16 mouse cellular contexts compared by ENCODE assay signal in genomic region chr1:77444648-77445047, GRCm38 (mm10).
DNase-seq lines count a peak whose midpoint lies in the region; ATAC-seq lines count a peak whose summit lies in the region.
"Had no signal": no experiment of that assay in that cellular context is flagged by ENCODE, and none has a peak within 500 bp of the region (broad histone marks: within the 10 kb centered on the region; RNA-seq: fewer than 3 reads in every experiment).

No protein-coding gene starts in this region.

- WGBS in hindbrain, embryonic 15.5 days: 50% methylated on average over 9 of the region's 9 CpGs
- WGBS in hindbrain, embryonic 10.5 days: 85% methylated on average over 9 of the region's 9 CpGs
- 88% methylated on average over 9 of the region's 9 CpGs for WGBS in kidney, embryonic 16.5 days

- no peak overlapping the region for H3K4me3 ChIP-seq in hindbrain, embryonic 15.5 days
- H3K4me3 ChIP-seq in hindbrain, embryonic 10.5 days: no peak overlapping the region
- H3K4me3 ChIP-seq in kidney, embryonic 16.5 days (ENCODE audit: low read length): no peak overlapping the region
- H3K4me3 ChIP-seq: erythroblast, embryonic 14.5 days; heart, embryonic 12.5 days; liver, embryonic 15.5 days had no signal

- no peaks in the 10 kb centered on the region for H3K27me3 ChIP-seq in hindbrain, embryonic 15.5 days
- H3K27me3 ChIP-seq in hindbrain, embryonic 10.5 days (ENCODE audit: insufficient read depth, poor library complexity, severe bottlenecking): 0 out of 2 replicates have a peak, but pooled peaks cover 3% of the 10 kb centered on the region
- H3K27me3 ChIP-seq in kidney, embryonic 16.5 days (ENCODE audit: insufficient read depth, low read length): no peaks in the 10 kb centered on the region
- H3K27me3 ChIP-seq: heart, embryonic 12.5 days; liver, embryonic 15.5 days had no signal

- H3K9me3 ChIP-seq in hindbrain, embryonic 15.5 days: no peaks in the 10 kb centered on the region
- H3K9me3 ChIP-seq in hindbrain, embryonic 10.5 days: no peaks in the 10 kb centered on the region
- H3K9me3 ChIP-seq in kidney, embryonic 16.5 days (ENCODE audit: low read length): no peaks in the 10 kb centered on the region
- H3K9me3 ChIP-seq: heart, embryonic 12.5 days; liver, embryonic 15.5 days had no signal

- DNase-seq in cerebellum, postnatal 10 days: peak; percentile 17 to 25
- DNase-seq in cerebellum, adult 9-11 months: no peak
- no peak for DNase-seq in hindbrain, embryonic 10.5 days (ENCODE audit: low spot score)
- peak; percentile 21 for DNase-seq in urinary bladder, adult 2 months (ENCODE audit: low spot score)
- no peak for DNase-seq in urinary bladder, adult 18-20 months (ENCODE audit: low spot score in 2 of 2)
- DNase-seq in gastrocnemius, postnatal 10 days: no peak
- DNase-seq: gastrocnemius, postnatal 36 days; kidney, postnatal 10 days; retina, postnatal 1 day had no signal

- peak overlapping the region; percentile 40; the same call in 1 of the 2 replicates for H3K27ac ChIP-seq in hindbrain, embryonic 15.5 days (replicated peaks)
- H3K27ac ChIP-seq in hindbrain, embryonic 10.5 days: no peak overlapping the region
- no peak overlapping the region for H3K27ac ChIP-seq in kidney, embryonic 16.5 days (ENCODE audit: low read length)
- H3K27ac ChIP-seq: liver, embryonic 15.5 days had no signal

- H3K4me2 ChIP-seq in hindbrain, embryonic 15.5 days: no peak overlapping the region
- H3K4me2 ChIP-seq in kidney, embryonic 16.5 days (replicated peaks; ENCODE audit: low read depth, low read length): no peak overlapping the region
- H3K4me2 ChIP-seq: heart, embryonic 12.5 days; liver, embryonic 15.5 days had no signal

- H3K4me1 ChIP-seq in hindbrain, embryonic 15.5 days (replicated peaks): peaks cover 38% of the 10 kb centered on the region
- H3K4me1 ChIP-seq in hindbrain, embryonic 10.5 days (replicated peaks): peaks cover 42% of the 10 kb centered on the region
- peaks cover 24% of the 10 kb centered on the region for H3K4me1 ChIP-seq in kidney, embryonic 16.5 days (ENCODE audit: insufficient read depth, low read length)
- H3K4me1 ChIP-seq: liver, embryonic 15.5 days had no signal

- ATAC-seq in hindbrain, embryonic 15.5 days (ENCODE audit: low FRiP score, low read depth): no peak
- no peak for ATAC-seq in kidney, embryonic 16.5 days (ENCODE audit: low FRiP score, low TSS enrichment)
- ATAC-seq: CD4-positive, CD25-positive, alpha-beta regulatory T cell, adult 4 months; lung, postnatal 0 days had no signal

- H3K36me3 ChIP-seq in hindbrain, embryonic 15.5 days: no peaks in the 10 kb centered on the region
- H3K36me3 ChIP-seq in hindbrain, embryonic 10.5 days: peaks cover 26% of the 10 kb centered on the region
- H3K36me3 ChIP-seq in kidney, embryonic 16.5 days (ENCODE audit: insufficient read depth, low read length): 0 out of 2 replicates have a peak, but pooled peaks cover 4% of the 10 kb centered on the region
- H3K36me3 ChIP-seq: heart, embryonic 12.5 days; liver, embryonic 15.5 days had no signal

- H3K9ac ChIP-seq in hindbrain, embryonic 15.5 days: no peak overlapping the region
- H3K9ac ChIP-seq in kidney, embryonic 16.5 days (replicated peaks; ENCODE audit: low read length): no peak overlapping the region
- H3K9ac ChIP-seq: heart, embryonic 12.5 days; liver, embryonic 15.5 days had no signal

Comparison
In these comparisons a context has a peak if more than half of its experiments do, and no peak if none do; other contexts are left out.
1. DNase-seq: peak in cerebellum, postnatal 10 days (2 of 2) and urinary bladder, adult 2 months (single experiment); none in cerebellum, adult 9-11 months (single experiment), hindbrain, embryonic 10.5 days (single experiment), urinary bladder, adult 18-20 months (0 of 2) and gastrocnemius, postnatal 10 days (single experiment).